Mouse (Mus musculus): Measurements from ENCODE around the gene Nr5a1. TPM values are rescaled to one million over a fixed set of nuclear protein-coding genes. Genes with fewer than 3 reads are reported as not detected.

Nr5a1 gene
- polyA plus RNA-seq, 1 experiment, result 15.1 TPM

DNA sequence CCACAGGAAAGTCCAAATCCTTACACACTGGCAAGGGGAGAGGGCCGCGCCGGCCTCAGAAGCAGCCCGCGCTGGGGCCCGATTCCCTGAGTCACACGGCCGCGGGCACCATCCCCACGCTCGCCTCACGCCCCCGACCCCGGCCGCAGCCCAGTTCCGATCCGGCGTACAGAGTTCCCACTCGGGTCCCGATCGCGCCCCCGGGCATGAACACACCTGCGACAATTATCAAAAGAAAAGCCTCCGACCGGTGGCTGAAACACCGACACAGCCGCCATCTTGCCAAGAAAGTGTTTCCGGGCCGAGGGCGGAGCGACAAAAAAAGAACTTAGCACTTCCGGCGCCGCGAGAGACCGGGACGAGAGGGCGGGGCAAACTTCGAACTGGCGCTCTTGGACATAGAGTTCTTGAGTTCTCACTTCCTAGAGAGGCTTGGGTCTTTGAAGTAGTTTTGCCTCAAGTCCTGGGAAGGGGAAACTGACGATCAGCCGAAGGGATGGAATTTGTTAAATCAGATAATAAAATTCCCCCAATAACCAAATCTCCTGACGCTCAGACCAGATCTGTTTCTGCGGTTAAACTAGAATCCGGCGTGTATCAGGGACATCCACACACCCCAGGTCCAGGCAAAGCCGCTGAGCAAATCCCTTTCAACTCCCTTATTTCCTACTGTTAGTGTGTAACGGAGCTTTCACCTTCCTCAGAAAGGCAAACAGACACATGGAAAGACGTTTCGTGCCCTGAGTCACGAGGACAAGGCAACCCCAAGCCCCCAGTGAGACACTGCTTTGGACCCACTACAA is 70.5 kb downstream of the Nr5a1 start, which contains the start of gene Psmb7:
Gene Psmb7, minus strand, starts transcription at position 463 of the 803 bp plus-strand sequence.
- H3K27ac ChIP-seq (ENCODE audit: insufficient read depth, low read length), result peak within 1 kb of the TSS; percentile 49
- DNase-seq (ENCODE audit: low read depth in 1 of 2, low spot score in 2 of 2), result peak; percentile 83 to 86
- no peaks in the 10 kb centered on the region for H3K27me3 ChIP-seq (ENCODE audit: control insufficient read depth, insufficient read depth, low read length)
- 5% methylated on average over 52 of the region's 52 CpGs for WGBS
- TF ChIP-seq CTCF (IDR thresholded peaks at IDR 0.05; ENCODE audit: extremely low read depth, insufficient read depth, insufficient read length, insufficient replicate concordance) (no peak), POLR2A (IDR thresholded peaks at IDR 0.05; ENCODE audit: low read depth, low read length) (peak; percentile 34)
- H3K4me3 ChIP-seq (ENCODE audit: extremely low read depth, insufficient read depth, insufficient read length), result peak within 1 kb of the TSS; percentile 89
- peaks cover 3% of the 10 kb centered on the region; the same call in 1 of the 2 replicates for H3K4me1 ChIP-seq (ENCODE audit: control insufficient read depth, insufficient read depth, insufficient read length)
- peaks cover 13% of the 10 kb centered on the region for H3K36me3 ChIP-seq (ENCODE audit: control insufficient read depth, insufficient read depth, low read length)

Other genes starting within 250 kb of the Nr5a1 start
- 9.4 and 10.0 TPM in 2 replicates for gene Nek6, start 202.9 kb downstream of the Nr5a1 start, polyA plus RNA-seq (2012; rRNA removed)
- gene Psmb7, start 70.5 kb downstream of the Nr5a1 start, polyA plus RNA-seq (2012; rRNA removed), result 21.3 and 22.6 TPM in 2 replicates
- 0.70 and 1.3 TPM in 2 replicates for gene Nr6a1, start 213.1 kb upstream of the Nr5a1 start, polyA plus RNA-seq (2012; rRNA removed)
- gene Olfml2a, start 217.4 kb upstream of the Nr5a1 start, polyA plus RNA-seq (2012; rRNA removed), result 2.4 and 3.3 TPM in 2 replicates